Mouse (Mus musculus): Measurements from ENCODE around the gene Cpm. TPM values are rescaled to one million over a fixed set of nuclear protein-coding genes. Genes with fewer than 3 reads are reported as not detected.

Gene Cpm
- polyA plus RNA-seq, 1 experiment = 6.7 TPM

DNA sequence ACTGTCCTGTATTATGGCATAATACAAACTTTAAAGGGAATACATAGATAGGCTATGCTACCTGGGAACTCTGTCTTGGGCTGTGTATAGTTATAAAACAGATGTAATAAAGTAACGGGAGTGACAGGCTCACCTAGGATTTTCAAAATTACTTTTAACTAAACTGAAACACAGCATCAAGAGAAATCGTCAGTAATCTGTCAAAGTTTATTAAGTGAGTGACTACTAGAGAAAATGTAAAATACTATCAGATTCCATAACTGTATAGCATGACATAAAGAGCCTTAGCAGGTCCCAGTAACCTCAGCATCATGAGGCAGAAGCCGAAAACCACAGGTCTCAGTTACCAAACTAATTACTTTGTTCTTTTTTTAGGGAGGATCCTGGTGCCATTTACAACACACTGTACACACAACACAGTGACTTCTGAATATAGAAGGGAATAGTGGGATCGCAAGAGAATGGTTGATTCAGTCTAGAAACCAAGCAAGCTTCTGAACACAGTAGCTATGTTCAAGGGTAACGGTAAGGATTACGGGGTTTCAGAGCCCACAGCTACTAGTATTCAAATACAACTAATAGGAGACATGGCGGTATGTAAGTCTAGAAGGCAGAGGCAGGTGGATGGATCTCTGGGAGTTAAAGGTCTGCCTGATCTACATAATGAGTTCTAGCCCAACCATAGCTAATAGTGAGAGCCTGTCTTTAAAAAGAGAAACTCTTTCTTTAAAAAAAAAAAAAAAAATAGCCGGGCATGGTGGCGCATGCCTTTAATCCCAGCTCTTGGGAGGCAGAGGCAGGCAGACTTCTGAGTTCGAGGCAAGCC lies 69.2 kb downstream of the Cpm start:
- H3K36me3 ChIP-seq (ENCODE audit: control insufficient read depth, insufficient read depth, low read length, poor library complexity, severe bottlenecking) = peaks cover 94% of the 10 kb centered on the region
- TF ChIP-seq EP300 (IDR thresholded peaks at IDR 0.05; ENCODE audit: insufficient read depth, low read depth, low read length) (no peak), POLR2A (IDR thresholded peaks at IDR 0.05; ENCODE audit: insufficient read depth, low read length) (no peak), CTCF (IDR thresholded peaks at IDR 0.05; ENCODE audit: low read depth, low read length) (no peak)
- no peaks in the 10 kb centered on the region for H3K9me3 ChIP-seq (replicated peaks; ENCODE audit: control insufficient read depth, insufficient read depth, low read length, poor library complexity, severe bottlenecking)
- no peak overlapping the region for H3K4me3 ChIP-seq (ENCODE audit: low read depth, low read length)
- H3K4me1 ChIP-seq (ENCODE audit: control insufficient read depth, insufficient read depth, low read length) = peaks cover 2% of the 10 kb centered on the region
- no peak overlapping the region for H3K9ac ChIP-seq (ENCODE audit: low read depth, poor library complexity, severe bottlenecking)
- H3K27me3 ChIP-seq (ENCODE audit: control insufficient read depth, insufficient read depth, low read length, poor library complexity, severe bottlenecking) = no peaks in the 10 kb centered on the region
- peak overlapping the region; percentile 83 for H3K27ac ChIP-seq (ENCODE audit: insufficient read depth, low read length)

- Histone ChIP-seq H3K27ac (ENCODE audit: insufficient read depth, low read length) (peak overlapping the region; percentile 69), H3K9ac (ENCODE audit: low read depth, poor library complexity, severe bottlenecking) (no peak overlapping the region), H3K27me3 (ENCODE audit: control insufficient read depth, insufficient read depth, low read length, poor library complexity, severe bottlenecking) (no peaks in the 10 kb centered on the region), H3K4me1 (ENCODE audit: control insufficient read depth, insufficient read depth, low read length) (peaks cover 2% of the 10 kb centered on the region), H3K4me3 (ENCODE audit: low read depth, low read length) (no peak overlapping the region), H3K9me3 (replicated peaks; ENCODE audit: control insufficient read depth, insufficient read depth, low read length, poor library complexity, severe bottlenecking) (no peaks in the 10 kb centered on the region), H3K36me3 (ENCODE audit: control insufficient read depth, insufficient read depth, low read length, poor library complexity, severe bottlenecking) (peaks cover 95% of the 10 kb centered on the region)
- TF ChIP-seq CTCF (IDR thresholded peaks at IDR 0.05; ENCODE audit: low read depth, low read length) (no peak), POLR2A (IDR thresholded peaks at IDR 0.05; ENCODE audit: insufficient read depth, low read length) (no peak), EP300 (IDR thresholded peaks at IDR 0.05; ENCODE audit: insufficient read depth, low read depth, low read length) (no peak)
Observed at GRCm38 (mm10) chr10:117699914-117700313, 70.6 kb downstream of the Cpm start.

DNA sequence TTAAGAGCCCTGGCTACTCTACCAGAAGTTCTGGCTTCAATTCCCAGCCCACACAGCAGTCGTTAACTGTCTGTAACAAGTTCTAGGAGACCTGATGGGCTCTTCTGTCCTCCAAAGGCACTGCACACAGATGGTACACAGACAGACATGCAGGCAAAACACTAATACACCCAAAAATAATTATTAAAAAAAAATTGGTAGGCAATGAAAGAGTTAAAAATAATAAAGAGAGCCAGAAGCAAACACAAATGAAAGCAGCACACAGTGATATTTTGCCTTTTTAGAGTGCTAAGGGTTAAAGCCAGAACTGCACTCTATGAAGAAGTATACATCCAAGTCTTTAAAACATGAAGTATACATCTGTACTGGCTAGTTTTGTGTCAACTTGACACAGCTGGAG lies 71.2 kb downstream of the Cpm start:
- Histone ChIP-seq H3K4me1 (ENCODE audit: control insufficient read depth, insufficient read depth, low read length) (peaks cover 2% of the 10 kb centered on the region), H3K27ac (ENCODE audit: insufficient read depth, low read length) (0 out of 2 replicates have a peak overlapping the region, but pooled peaks have one; percentile 19), H3K4me3 (ENCODE audit: low read depth, low read length) (no peak overlapping the region), H3K9ac (ENCODE audit: low read depth, poor library complexity, severe bottlenecking) (no peak overlapping the region), H3K36me3 (ENCODE audit: control insufficient read depth, insufficient read depth, low read length, poor library complexity, severe bottlenecking) (peaks cover 95% of the 10 kb centered on the region), H3K9me3 (replicated peaks; ENCODE audit: control insufficient read depth, insufficient read depth, low read length, poor library complexity, severe bottlenecking) (no peaks in the 10 kb centered on the region), H3K27me3 (ENCODE audit: control insufficient read depth, insufficient read depth, low read length, poor library complexity, severe bottlenecking) (no peaks in the 10 kb centered on the region)
- TF ChIP-seq POLR2A (IDR thresholded peaks at IDR 0.05; ENCODE audit: insufficient read depth, low read length) (no peak), CTCF (IDR thresholded peaks at IDR 0.05; ENCODE audit: low read depth, low read length) (no peak), EP300 (IDR thresholded peaks at IDR 0.05; ENCODE audit: insufficient read depth, low read depth, low read length) (no peak)

DNA sequence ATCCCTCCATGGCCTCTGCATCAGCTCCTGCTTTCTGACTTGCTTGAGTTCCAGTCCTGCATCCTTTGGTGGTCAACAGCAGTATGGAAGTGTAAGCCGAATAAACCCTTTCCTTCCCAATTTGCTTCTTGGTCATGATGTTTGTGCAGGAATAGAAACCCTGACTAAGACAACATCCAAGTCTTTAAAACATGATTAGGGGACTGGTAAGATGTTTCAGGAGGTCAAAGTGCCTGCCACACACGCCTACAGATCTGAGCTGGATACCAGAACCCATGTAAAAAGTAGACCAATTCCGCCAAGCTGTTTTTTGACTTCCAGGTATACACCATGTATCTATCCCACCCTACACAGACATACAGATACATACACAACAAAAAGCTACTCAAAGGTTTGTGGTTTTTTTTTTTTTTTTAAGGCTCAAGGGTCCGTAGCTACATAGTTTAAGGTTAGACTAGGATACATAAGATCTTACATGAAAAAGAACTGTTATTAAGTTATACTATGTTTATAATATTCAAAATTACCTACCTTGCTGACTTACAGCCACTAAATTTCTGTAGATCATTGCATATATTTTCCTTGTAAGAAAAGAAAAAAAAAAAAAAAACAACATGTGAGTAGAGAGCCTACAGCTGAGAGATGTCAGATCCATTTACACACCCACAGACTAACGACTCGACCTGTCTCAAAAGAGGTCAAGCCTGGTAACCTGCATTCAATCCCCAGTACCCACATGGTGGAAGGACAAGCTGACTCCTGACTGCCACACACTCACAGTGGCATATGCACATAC lies 71.9 kb downstream of the Cpm start:
- no peak overlapping the region for H3K27ac ChIP-seq (ENCODE audit: insufficient read depth, low read length)
- peaks cover 2% of the 10 kb centered on the region for H3K4me1 ChIP-seq (ENCODE audit: control insufficient read depth, insufficient read depth, low read length)
- H3K4me3 ChIP-seq (ENCODE audit: low read depth, low read length) = no peak overlapping the region
- peaks cover 94% of the 10 kb centered on the region for H3K36me3 ChIP-seq (ENCODE audit: control insufficient read depth, insufficient read depth, low read length, poor library complexity, severe bottlenecking)
- H3K9me3 ChIP-seq (replicated peaks; ENCODE audit: control insufficient read depth, insufficient read depth, low read length, poor library complexity, severe bottlenecking) = no peaks in the 10 kb centered on the region
- H3K9ac ChIP-seq (ENCODE audit: low read depth, poor library complexity, severe bottlenecking) = no peak overlapping the region
- TF ChIP-seq POLR2A (IDR thresholded peaks at IDR 0.05; ENCODE audit: insufficient read depth, low read length) (no peak), CTCF (IDR thresholded peaks at IDR 0.05; ENCODE audit: low read depth, low read length) (no peak), EP300 (IDR thresholded peaks at IDR 0.05; ENCODE audit: insufficient read depth, low read depth, low read length) (no peak)
- H3K27me3 ChIP-seq (ENCODE audit: control insufficient read depth, insufficient read depth, low read length, poor library complexity, severe bottlenecking) = no peaks in the 10 kb centered on the region

DNA sequence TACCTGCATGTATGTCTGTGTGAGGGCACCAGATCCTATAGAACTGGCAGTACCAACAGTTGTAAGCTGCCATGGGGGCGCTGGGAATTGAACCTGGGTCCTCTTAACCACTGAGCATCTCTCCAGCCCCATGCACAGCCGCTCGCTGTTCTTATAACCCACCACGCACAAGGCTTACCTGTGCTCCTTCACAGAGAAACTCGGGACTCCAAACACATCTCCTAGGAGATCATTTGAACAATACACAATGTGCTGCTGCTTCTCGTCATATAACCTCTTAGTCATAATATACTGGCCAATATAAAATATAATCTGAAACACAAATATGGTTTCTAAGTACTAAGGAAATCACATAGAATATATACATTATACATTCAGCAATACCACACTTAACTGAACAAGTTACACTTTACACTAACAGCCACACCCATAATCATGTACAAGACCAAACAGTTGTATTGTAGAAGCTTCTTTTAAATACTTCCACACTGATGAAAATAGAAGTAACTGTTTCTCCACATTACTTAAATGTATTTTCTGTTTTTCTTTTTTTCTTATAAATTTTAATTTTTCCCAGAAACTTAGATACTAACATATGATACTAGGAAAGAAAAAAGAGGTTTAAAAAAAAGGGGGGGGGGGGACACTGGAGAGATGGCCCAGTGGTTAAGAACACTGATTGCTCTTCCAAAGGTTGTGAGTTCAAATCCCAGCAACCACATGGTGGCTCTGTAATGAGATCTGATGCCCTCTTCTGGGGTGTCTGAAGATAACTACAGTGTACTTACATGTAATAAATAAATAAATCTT lies 72.9 kb downstream of the Cpm start:
- H3K27me3 ChIP-seq (ENCODE audit: control insufficient read depth, insufficient read depth, low read length, poor library complexity, severe bottlenecking) = no peaks in the 10 kb centered on the region
- H3K27ac ChIP-seq (ENCODE audit: insufficient read depth, low read length) = no peak overlapping the region
- TF ChIP-seq EP300 (IDR thresholded peaks at IDR 0.05; ENCODE audit: insufficient read depth, low read depth, low read length) (no peak), CTCF (IDR thresholded peaks at IDR 0.05; ENCODE audit: low read depth, low read length) (no peak), POLR2A (IDR thresholded peaks at IDR 0.05; ENCODE audit: insufficient read depth, low read length) (no peak)
- peaks cover 2% of the 10 kb centered on the region for H3K4me1 ChIP-seq (ENCODE audit: control insufficient read depth, insufficient read depth, low read length)
- peaks cover 94% of the 10 kb centered on the region for H3K36me3 ChIP-seq (ENCODE audit: control insufficient read depth, insufficient read depth, low read length, poor library complexity, severe bottlenecking)
- H3K9me3 ChIP-seq (replicated peaks; ENCODE audit: control insufficient read depth, insufficient read depth, low read length, poor library complexity, severe bottlenecking) = no peaks in the 10 kb centered on the region
- H3K9ac ChIP-seq (ENCODE audit: low read depth, poor library complexity, severe bottlenecking) = no peak overlapping the region
- no peak overlapping the region for H3K4me3 ChIP-seq (ENCODE audit: low read depth, low read length)

Measured in ES-Bruce4 (cell line).